Mouse (Mus musculus): ENCODE measurements around the gene U2af1l4. TPM values are rescaled to one million over a fixed set of nuclear protein-coding genes. Genes with fewer than 3 reads are reported as not detected.
A peak's percentile ranks its signal among the peaks of the same experiment; 100 is the strongest.

Gene U2af1l4
- total RNA-seq, 2 experiments from 2014 or later = 74.6 to 75.2 TPM

- DNase-seq (ENCODE audit: low spot score in 2 of 2) = no peak
Observed at GRCm38 (mm10) chr7:30586455-30587020, 23.4 kb downstream of the U2af1l4 start.

GRCm38 (mm10) chr7:30587842-30588667 lies 25.0 kb downstream of the U2af1l4 start:
- peak in 1 of 2 experiments; percentile 42 for DNase-seq (ENCODE audit: low spot score in 2 of 2)

GRCm38 (mm10) chr7:30588676-30589434 lies 25.8 kb downstream of the U2af1l4 start, which contains the start of gene Kmt2b:
Gene Kmt2b (minus strand): TSS chr7:30588726.
- DNase-seq (ENCODE audit: low spot score in 2 of 2) = peak; percentile 96 to 97

DNA sequence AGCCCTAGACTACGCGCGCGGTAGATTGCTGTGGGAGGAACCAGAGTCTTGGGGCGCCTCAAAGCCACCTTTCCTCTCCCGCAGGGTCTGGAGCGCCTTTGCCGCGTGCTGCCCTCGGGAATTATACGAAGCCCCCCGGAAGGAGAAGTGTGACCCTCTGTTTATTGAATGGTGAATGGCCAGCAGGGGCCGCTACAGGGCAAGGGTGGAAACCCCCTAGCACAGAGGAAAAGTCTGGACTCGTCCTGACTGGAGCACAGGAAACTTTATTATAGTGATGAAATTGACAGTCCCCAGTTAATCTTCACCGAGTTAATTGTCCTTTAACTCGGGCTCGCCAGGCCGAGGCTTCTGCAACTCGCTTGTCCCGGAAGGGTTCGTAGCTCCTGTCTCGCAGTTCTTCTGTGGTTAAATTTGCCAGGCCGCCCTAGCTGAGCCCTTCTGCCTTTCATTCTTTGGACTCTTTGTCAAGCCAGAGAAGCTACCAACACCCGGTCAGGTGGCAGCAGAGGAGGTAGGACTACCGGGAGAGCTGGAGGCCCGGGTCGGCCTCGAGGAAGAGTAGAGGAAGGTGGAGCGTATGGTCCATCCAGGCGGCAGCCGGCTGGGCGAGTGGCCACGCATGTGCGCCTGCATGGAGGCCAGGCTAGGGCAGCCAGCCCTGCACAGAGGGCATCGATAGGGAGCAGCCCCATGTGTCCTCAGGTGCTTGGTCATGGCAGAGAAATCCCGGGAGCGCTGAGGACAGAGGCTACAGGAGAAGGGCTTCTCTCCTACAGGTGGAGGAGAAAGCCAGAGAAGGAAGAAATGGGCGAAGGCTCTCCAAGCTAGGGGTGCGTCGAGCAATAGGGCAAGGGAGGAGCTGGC lies 26.6 kb downstream of the U2af1l4 start:
- peak; percentile 65 to 83 for DNase-seq (ENCODE audit: low spot score in 2 of 2)

DNA sequence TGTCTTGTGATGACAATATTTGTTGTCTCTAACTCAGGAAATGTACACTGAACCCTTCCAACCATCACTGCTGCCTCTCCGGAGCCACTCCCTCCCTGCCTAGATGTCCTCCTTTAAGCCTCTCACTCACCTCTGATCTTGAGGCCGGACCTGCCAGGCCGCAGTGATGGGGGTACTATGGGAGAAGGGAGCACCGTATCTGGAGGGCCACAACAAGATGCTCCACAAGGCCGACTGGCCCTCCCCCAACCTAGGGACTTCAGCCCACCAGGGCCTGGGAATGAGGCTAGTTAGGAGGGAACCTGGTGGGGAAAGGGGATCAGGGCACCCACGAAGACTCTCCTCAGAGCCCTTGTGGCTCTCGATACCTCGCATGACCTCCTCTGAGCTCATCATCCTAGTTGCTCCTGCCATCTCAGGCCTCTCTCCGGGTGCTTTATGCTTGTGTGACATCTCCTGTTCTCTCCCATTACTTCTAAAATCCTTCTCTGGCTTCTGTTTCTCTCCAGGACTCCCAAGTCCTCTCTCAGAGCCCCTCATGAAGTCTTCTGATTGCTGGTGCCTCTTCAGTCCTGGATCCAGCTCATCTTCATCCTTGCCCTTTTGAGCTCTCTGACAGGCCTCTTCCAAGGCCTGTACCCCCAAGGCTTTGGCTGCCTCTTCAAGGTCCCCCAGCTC lies 28.0 kb downstream of the U2af1l4 start:
- no peak for DNase-seq (ENCODE audit: low spot score in 2 of 2)

DNA sequence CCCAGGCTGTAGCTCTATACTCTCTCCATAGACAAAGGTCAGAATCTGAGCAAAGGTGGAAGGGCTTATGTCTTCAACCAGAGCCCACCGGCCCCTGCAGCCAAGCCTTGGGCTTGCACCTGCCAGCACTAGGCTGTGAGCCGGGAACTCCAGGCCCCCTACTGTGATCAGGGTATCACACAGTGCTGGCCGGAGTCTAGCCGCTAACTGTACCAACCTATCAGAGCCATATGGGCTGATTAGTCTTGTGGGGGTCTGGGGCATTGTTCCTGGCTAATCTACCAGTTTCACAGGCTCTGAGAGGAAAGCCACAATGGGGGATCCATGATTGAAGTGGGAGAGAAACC lies 28.5 kb downstream of the U2af1l4 start:
- no peak for DNase-seq (ENCODE audit: low spot score in 2 of 2)

GRCm38 (mm10) chr7:30592772-30593423 lies 29.8 kb downstream of the U2af1l4 start:
- DNase-seq (ENCODE audit: low spot score in 2 of 2) = no peak

- DNase-seq (ENCODE audit: low spot score in 2 of 2) = no peak
Observed at GRCm38 (mm10) chr7:30593579-30594509, 30.7 kb downstream of the U2af1l4 start.

DNA sequence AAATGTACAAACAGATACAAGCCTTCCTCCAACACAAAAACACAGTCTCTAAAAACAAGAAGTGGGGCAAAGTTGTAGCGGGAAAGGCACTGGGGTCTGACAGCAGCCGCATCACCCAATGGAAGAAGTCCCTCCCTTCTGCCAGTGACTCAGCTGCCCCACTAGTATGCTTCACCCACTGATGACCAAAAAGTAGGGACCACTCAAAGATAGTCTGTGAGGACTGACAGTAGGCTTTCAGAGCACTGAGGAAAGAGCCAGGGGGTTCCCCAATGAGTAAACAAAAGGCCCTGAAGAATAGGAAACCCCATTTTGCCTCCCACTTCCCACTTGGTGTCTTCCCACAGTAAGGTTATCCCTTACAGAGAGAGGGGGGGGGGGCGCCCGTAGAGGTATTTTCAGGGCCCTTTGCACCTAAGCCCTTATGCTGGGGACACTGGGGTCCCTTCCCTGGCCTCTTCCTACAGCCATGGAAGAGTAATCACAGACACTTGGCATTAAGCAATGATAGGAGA lies 31.5 kb downstream of the U2af1l4 start:
- no peak for DNase-seq (ENCODE audit: low spot score in 2 of 2)

GRCm38 (mm10) chr7:30596093-30596492 lies 33.0 kb downstream of the U2af1l4 start:
- no peak for DNase-seq (ENCODE audit: low spot score in 2 of 2)

GRCm38 (mm10) chr7:30596811-30597210 lies 33.7 kb downstream of the U2af1l4 start:
- DNase-seq (ENCODE audit: low spot score in 2 of 2) = no peak

- DNase-seq (ENCODE audit: low spot score in 2 of 2) = no peak
Observed at GRCm38 (mm10) chr7:30598786-30599185, 35.7 kb downstream of the U2af1l4 start, which contains the start of gene Zbtb32. Gene Zbtb32 (minus strand): TSS chr7:30598909.

DNA sequence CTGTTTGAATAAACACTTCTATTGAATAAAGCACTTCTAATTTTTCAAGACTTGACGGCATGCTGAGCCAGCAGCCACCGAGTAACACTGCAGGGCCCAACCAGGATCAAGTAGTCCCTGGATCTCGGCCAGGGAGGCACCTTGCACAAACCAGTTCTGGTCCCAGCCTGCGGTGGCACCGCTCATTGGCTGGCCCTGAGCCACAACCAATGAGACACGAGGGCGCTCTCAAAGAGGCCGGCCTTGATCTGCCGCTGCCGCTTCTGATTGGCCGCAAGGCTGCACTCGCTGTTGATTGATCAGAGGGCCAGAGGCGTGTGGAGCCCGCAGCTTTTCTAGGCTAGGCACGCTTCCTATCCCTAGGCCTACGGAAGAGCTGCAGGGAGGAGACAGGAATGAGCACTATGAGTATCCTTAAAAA lies 36.8 kb downstream of the U2af1l4 start:
- DNase-seq (ENCODE audit: low spot score in 2 of 2) = peak; percentile 89 to 97

- no peak for DNase-seq (ENCODE audit: low spot score in 2 of 2)
Observed at GRCm38 (mm10) chr7:30600651-30601050, 37.5 kb downstream of the U2af1l4 start.

- DNase-seq (ENCODE audit: low spot score in 2 of 2) = no peak
Observed at GRCm38 (mm10) chr7:30602583-30602982, 39.5 kb downstream of the U2af1l4 start.

GRCm38 (mm10) chr7:30604424-30604823 lies 41.3 kb downstream of the U2af1l4 start:
- no peak for DNase-seq (ENCODE audit: low spot score in 2 of 2)

- no peak for DNase-seq (ENCODE audit: low spot score in 2 of 2)
Observed at GRCm38 (mm10) chr7:30604944-30605343, 41.8 kb downstream of the U2af1l4 start.

DNA sequence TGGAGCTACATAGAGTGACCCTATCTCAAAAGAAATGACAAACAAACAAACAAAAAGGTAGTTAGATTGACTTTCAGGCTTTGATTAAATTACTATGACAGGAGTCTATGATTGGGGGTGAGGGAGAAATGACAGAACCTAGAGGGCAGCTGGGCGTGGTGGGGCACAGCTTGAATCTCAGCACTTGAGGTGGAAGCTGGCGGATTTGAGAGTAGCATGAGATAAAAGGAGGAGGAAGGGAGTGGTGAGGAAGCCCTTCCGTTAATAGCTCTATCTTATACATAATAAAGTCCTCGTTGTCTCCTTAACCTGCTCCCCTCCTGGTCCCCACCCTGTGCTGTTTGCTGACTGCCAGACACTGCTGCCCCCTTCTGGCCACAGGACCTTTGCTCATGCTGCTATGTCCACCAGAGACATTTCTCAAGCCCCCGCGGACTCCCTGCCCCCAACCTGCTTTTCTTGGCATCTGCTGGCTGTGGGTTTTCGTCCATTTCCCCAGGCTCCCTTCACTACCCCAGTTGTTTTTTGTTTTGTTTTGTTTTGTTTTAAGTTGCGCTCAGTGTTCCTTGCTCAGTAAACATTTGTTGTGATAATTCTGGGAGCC lies 44.7 kb downstream of the U2af1l4 start:
- DNase-seq (ENCODE audit: low spot score in 2 of 2) = peak in 1 of 2 experiments; percentile 44
